Mouse (Mus musculus) testis, adult 2 months (tissue): ENCODE results near the gene Slc24a2. TPM values are rescaled to one million over a fixed set of nuclear protein-coding genes. Genes with fewer than 3 reads are reported as not detected.

Source experiments
- H3K27ac ChIP-seq: fragments of 200-500 bp; 2 replicates; pipeline ENCODE4 v1.5.1; 2012; ENCODE audit warnings: low read depth, low read length; ENCODE audit not compliant: control insufficient read depth, insufficient read depth
- H3K27me3 ChIP-seq: fragments of 200-500 bp; 2 replicates; pipeline ENCODE4 v1.6.1; 2012; ENCODE audit warnings: mild to moderate bottlenecking, low read length, moderate library complexity; ENCODE audit not compliant: control insufficient read depth, insufficient read depth
- H3K36me3 ChIP-seq: fragments of 200-500 bp; 2 replicates; pipeline ENCODE4 v1.6.1; 2012; ENCODE audit warnings: mild to moderate bottlenecking, low read length; ENCODE audit not compliant: control insufficient read depth, insufficient read depth
- H3K4me1 ChIP-seq: fragments of 200-500 bp; 2 replicates; pipeline ENCODE4 v1.6.1; 2012; ENCODE audit warnings: low read length; ENCODE audit not compliant: control insufficient read depth, insufficient read depth
- H3K4me3 ChIP-seq: fragments of 200-500 bp; 2 replicates; pipeline ENCODE4 v1.5.1; 2012; ENCODE audit warnings: low read depth, mild to moderate bottlenecking, low read length, moderate library complexity, mixed read lengths; ENCODE audit not compliant: control insufficient read depth
- CTCF ChIP-seq: fragments of 200-500 bp; IDR thresholded peaks from 2 replicates; pipeline ENCODE4 v1.5.1; 2012; ENCODE audit warnings: low read depth, mild to moderate bottlenecking, inconsistent platforms, low read length, moderate library complexity; ENCODE audit not compliant: control insufficient read depth, insufficient read depth, insufficient replicate concordance
- POLR2A ChIP-seq: fragments of 200-500 bp; IDR thresholded peaks from 2 replicates; pipeline ENCODE4 v1.6.1; 2012; ENCODE audit warnings: low read depth, mild to moderate bottlenecking, inconsistent platforms, low read length, moderate library complexity; ENCODE audit not compliant: control insufficient read depth
- polyA plus RNA-seq: library from polyadenylated mRNA; depleted of rRNA; stranded (reverse); fragments of >200 nt; gene quantifications from 2 replicates; pipeline ENCODE4 v1.2.3, GENCODE M21; 2012

Gene Slc24a2
- polyA plus RNA-seq, 1 experiment: 0.17 TPM

GRCm38 (mm10) chr4:86953519-86953918, 276.8 kb downstream of the Slc24a2 start:
- H3K36me3 ChIP-seq: no peaks in the 10 kb centered on the region
- H3K4me1 ChIP-seq: no peaks in the 10 kb centered on the region
- TF ChIP-seq CTCF (no peak), POLR2A (no peak)
- H3K27me3 ChIP-seq: no peaks in the 10 kb centered on the region
- no peak overlapping the region for H3K4me3 ChIP-seq
- no peak overlapping the region for H3K27ac ChIP-seq

- no peaks in the 10 kb centered on the region for H3K4me1 ChIP-seq
- H3K4me3 ChIP-seq: no peak overlapping the region
- H3K27ac ChIP-seq: no peak overlapping the region
- TF ChIP-seq CTCF (no peak), POLR2A (no peak)
- H3K36me3 ChIP-seq: no peaks in the 10 kb centered on the region
- no peaks in the 10 kb centered on the region for H3K27me3 ChIP-seq
Measured at GRCm38 (mm10) chr4:86948794-86949193, 281.5 kb downstream of the Slc24a2 start.

GRCm38 (mm10) chr4:86943296-86943695, 287.0 kb downstream of the Slc24a2 start:
- Histone ChIP-seq H3K4me1 (peaks cover 4% of the 10 kb centered on the region), H3K36me3 (no peaks in the 10 kb centered on the region), H3K27me3 (no peaks in the 10 kb centered on the region), H3K4me3 (peak overlapping the region; percentile 24; the same call in 1 of the 2 replicates), H3K27ac (no peak overlapping the region)
- TF ChIP-seq CTCF: no peak
- no peak for TF ChIP-seq POLR2A

- H3K4me1 ChIP-seq: peaks cover 4% of the 10 kb centered on the region
- no peaks in the 10 kb centered on the region for H3K36me3 ChIP-seq
- TF ChIP-seq POLR2A (no peak), CTCF (no peak)
- no peaks in the 10 kb centered on the region for H3K27me3 ChIP-seq
- H3K4me3 ChIP-seq: peak overlapping the region; percentile 70
- H3K27ac ChIP-seq: no peak overlapping the region
Measured at GRCm38 (mm10) chr4:86942656-86943055, 287.6 kb downstream of the Slc24a2 start.

- H3K4me1 ChIP-seq: no peaks in the 10 kb centered on the region; the same call in 1 of the 2 replicates
- no peak overlapping the region for H3K27ac ChIP-seq
- TF ChIP-seq POLR2A: no peak
- no peak for TF ChIP-seq CTCF
- no peaks in the 10 kb centered on the region for H3K27me3 ChIP-seq
- no peaks in the 10 kb centered on the region for H3K36me3 ChIP-seq
- H3K4me3 ChIP-seq: no peak overlapping the region
Measured at GRCm38 (mm10) chr4:86936706-86937105, 293.6 kb downstream of the Slc24a2 start.

- Histone ChIP-seq H3K27ac (no peak overlapping the region), H3K27me3 (no peaks in the 10 kb centered on the region), H3K4me3 (no peak overlapping the region), H3K4me1 (peaks cover 1% of the 10 kb centered on the region), H3K36me3 (no peaks in the 10 kb centered on the region)
- no peak for TF ChIP-seq POLR2A
- no peak for TF ChIP-seq CTCF
Measured at GRCm38 (mm10) chr4:86936217-86936616, 294.1 kb downstream of the Slc24a2 start.
